Mouse (Mus musculus) layer of hippocampus, adult 6 months (tissue): Measurements from ENCODE around the gene Olfml3. TPM values are rescaled to one million over a fixed set of nuclear protein-coding genes. Genes with fewer than 3 reads are reported as not detected.

Experiments
- long read RNA-seq, 2 experiments: library from polyadenylated mRNA; unstranded; transcript quantifications; one replicate each; pipeline ENCODE4 v2.0.0; 2019 to 2020
- polyA plus RNA-seq: library from polyadenylated mRNA; unstranded; fragments of <200 nt; fragmentation: Nextera tagmentation; gene quantifications from 2 replicates; pipeline ENCODE4 v1.2.3, GENCODE M21; 2021

The Olfml3 gene
- 11.0 and 11.8 TPM in 2 replicates for polyA plus RNA-seq
- long read RNA-seq, experiment 1, full-length matches to known transcripts: 43 of 50 reads
- long read RNA-seq, experiment 1, partial matches to known transcripts: 0 of 50 reads
- long read RNA-seq, experiment 1, other reads (novel, unspliced or antisense): 7 of 50 reads
- long read RNA-seq, experiment 2, full-length matches to known transcripts: 73 of 75 reads
- long read RNA-seq, experiment 2, partial matches to known transcripts: 0 of 75 reads
- long read RNA-seq, experiment 2, other reads (novel, unspliced or antisense): 2 of 75 reads

DNA sequence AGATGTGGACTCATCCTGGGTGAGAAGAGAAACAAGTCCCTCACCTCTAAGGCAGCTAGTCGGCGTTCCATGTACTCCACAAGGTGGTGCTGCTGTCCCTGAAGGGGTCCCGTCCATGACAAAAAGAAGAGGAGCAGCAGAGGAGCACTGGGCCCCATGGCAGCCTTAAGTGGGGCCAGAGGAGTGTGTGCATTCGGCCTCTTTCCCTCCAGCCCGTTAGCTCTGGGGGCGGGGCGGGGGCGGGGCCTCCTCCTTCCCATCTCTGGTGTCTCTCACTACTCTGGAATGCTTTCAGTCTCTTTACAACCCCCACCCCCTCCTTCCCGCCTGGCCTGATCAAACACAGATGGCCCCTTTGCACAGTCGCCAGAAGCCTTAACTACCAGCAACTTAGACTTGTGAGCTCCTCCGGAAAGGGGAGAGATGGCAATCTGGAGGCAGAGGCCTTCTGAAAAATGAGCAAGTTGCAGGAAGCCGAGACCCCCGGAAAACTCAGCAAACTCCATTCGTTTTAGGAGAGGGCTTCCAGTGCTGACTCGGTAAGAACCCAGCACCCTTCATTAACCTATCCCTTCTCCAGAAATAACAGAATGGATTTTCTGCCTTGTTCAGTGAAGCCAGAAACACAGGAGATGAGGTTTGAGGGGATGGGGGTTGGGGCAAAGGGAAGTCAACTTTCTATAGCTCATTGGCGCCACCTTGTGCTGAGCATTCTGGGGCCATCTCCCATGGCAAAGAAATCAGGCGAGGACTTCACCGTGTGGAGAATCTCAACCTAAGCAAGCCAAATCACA, at the start of gene Olfml3:
Gene Olfml3 (minus strand): TSS at position 224 of the 794 bp plus-strand sequence.

GRCm38 (mm10) chr3:103739329-103739728, 1.5 kb upstream of the Olfml3 start, which contains the start of gene Gm10964:
TSS of gene Gm10964 (plus strand) at chr3:103739366.

Other genes with a start within 250 kb of the Olfml3 start
- gene Syt6, start 162.8 kb downstream of the Olfml3 start, polyA plus RNA-seq: 2.2 and 2.7 TPM in 2 replicates
- 0.13 TPM in 1 of 2 replicates, not detected in the other for gene Atg4a-ps, start 91.9 kb downstream of the Olfml3 start, polyA plus RNA-seq
- gene Gm10964, start 1.4 kb upstream of the Olfml3 start, polyA plus RNA-seq: not detected in 2 replicates
- 12.0 and 15.8 TPM in 2 replicates for gene Hipk1, start 53.6 kb upstream of the Olfml3 start, polyA plus RNA-seq
- gene Dclre1b, start 71.4 kb upstream of the Olfml3 start, polyA plus RNA-seq: 3.6 and 5.9 TPM in 2 replicates
- gene Ap4b1, start 71.5 kb upstream of the Olfml3 start, polyA plus RNA-seq: 11.1 and 12.2 TPM in 2 replicates
- 0.08 TPM in 1 of 2 replicates, not detected in the other for gene Gm43064, start 71.6 kb upstream of the Olfml3 start, polyA plus RNA-seq
- 0.29 and 0.48 TPM in 2 replicates for gene Bcl2l15, start 94.6 kb upstream of the Olfml3 start, polyA plus RNA-seq
- gene Ptpn22, start 121.8 kb upstream of the Olfml3 start, polyA plus RNA-seq: 0.29 and 0.59 TPM in 2 replicates
- gene Rsbn1, start 176.1 kb upstream of the Olfml3 start, polyA plus RNA-seq: 6.0 TPM in 2 replicates
- 4.8 and 5.4 TPM in 2 replicates for gene Phtf1, start 230.1 kb upstream of the Olfml3 start, polyA plus RNA-seq